Mouse (Mus musculus): ENCODE measurements around the gene Lap3.

GRCm38 (mm10) chr5:45494093-45494755 is 1.1 kb downstream of the Lap3 start:
- no peak for TF ChIP-seq POLR2A (IDR thresholded peaks at IDR 0.05; ENCODE audit: control insufficient read depth, low read depth, low read length)
- TF ChIP-seq CTCF (IDR thresholded peaks at IDR 0.05; ENCODE audit: control insufficient read depth, insufficient read depth, insufficient replicate concordance, low read depth, low read length): no peak
